Mouse (Mus musculus): ENCODE measurements around the gene Serpinb8.

GRCm38 (mm10) chr1:107588642-107589041, 1.2 kb upstream of the Serpinb8 start:
- TF ChIP-seq CTCF (IDR thresholded peaks at IDR 0.05; ENCODE audit: insufficient read depth, low read length) = no peak
- no peak for TF ChIP-seq POLR2A (IDR thresholded peaks at IDR 0.05; ENCODE audit: borderline replicate concordance, extremely low read depth, low read depth, low read length)
